Mouse (Mus musculus) lung, embryonic 16.5 days (tissue): ENCODE measurements around the gene Mpeg1. TPM values are rescaled to one million over a fixed set of nuclear protein-coding genes. Genes with fewer than 3 reads are reported as not detected.

Experiments
- ATAC-seq: fragments of 200-750 bp; cut with Nextera tagmentation; 2 replicates; pipeline ENCODE4 v1.8.0; 2017; ENCODE audit warnings: low read depth, mild to moderate bottlenecking, moderate library complexity
- H3K27ac ChIP-seq: fragments of 300-500 bp; sonication (generic); 2 replicates; pipeline ENCODE4 v1.5.1; 2014; ENCODE audit warnings: mild to moderate bottlenecking, control low read depth, low read length
- H3K27me3 ChIP-seq: fragments of 300-500 bp; sonication (generic); 2 replicates; pipeline ENCODE4 v1.6.1; 2014; ENCODE audit warnings: low read depth, low read length, mixed read lengths; ENCODE audit not compliant: control insufficient read depth, insufficient read depth
- H3K36me3 ChIP-seq: fragments of 300-500 bp; sonication (generic); 2 replicates; pipeline ENCODE4 v1.6.1; 2014; ENCODE audit warnings: low read length; ENCODE audit not compliant: control insufficient read depth, insufficient read depth
- H3K4me1 ChIP-seq: fragments of 300-500 bp; sonication (generic); replicated peaks from 2 replicates; pipeline ENCODE4 v1.6.1; 2014; ENCODE audit warnings: low read length, mixed read lengths; ENCODE audit not compliant: control insufficient read depth, insufficient read depth
- H3K4me2 ChIP-seq: fragments of 300-500 bp; sonication (generic); 2 replicates; pipeline ENCODE4 v1.6.1; 2014; ENCODE audit warnings: low read depth, low read length, control low read depth
- H3K4me3 ChIP-seq: fragments of 300-500 bp; sonication (generic); 2 replicates; pipeline ENCODE4 v1.5.1; 2014; ENCODE audit warnings: mild to moderate bottlenecking, low read length, control low read depth
- H3K9ac ChIP-seq: fragments of 300-500 bp; sonication (generic); 2 replicates; pipeline ENCODE4 v1.6.1; 2014; ENCODE audit warnings: low read length, control low read depth
- H3K9me3 ChIP-seq: fragments of 300-500 bp; sonication (generic); 2 replicates; pipeline ENCODE4 v1.6.1; 2016; ENCODE audit warnings: low read length; ENCODE audit not compliant: control insufficient read depth
- WGBS: fragments of 180-500 bp; shearing (Covaris S2); extraction: QIAGEN DNeasy Blood & Tissue Kit; methylation state at CpG from one replicate; pipeline ENCODE4 v1.1.7; 2014; 5-methylcytosine and 5-hydroxymethylcytosine counted together
- polyA plus RNA-seq: library from polyadenylated mRNA; unstranded; fragments of >200 nt; fragmentation: Nextera tagmentation; extraction: Ambion mirVana; gene quantifications from 2 replicates; pipeline ENCODE4 v1.2.1, GENCODE M21; 2015

Mpeg1 gene
- polyA plus RNA-seq, 1 experiment from 2014 or later = 0.79 TPM

DNA sequence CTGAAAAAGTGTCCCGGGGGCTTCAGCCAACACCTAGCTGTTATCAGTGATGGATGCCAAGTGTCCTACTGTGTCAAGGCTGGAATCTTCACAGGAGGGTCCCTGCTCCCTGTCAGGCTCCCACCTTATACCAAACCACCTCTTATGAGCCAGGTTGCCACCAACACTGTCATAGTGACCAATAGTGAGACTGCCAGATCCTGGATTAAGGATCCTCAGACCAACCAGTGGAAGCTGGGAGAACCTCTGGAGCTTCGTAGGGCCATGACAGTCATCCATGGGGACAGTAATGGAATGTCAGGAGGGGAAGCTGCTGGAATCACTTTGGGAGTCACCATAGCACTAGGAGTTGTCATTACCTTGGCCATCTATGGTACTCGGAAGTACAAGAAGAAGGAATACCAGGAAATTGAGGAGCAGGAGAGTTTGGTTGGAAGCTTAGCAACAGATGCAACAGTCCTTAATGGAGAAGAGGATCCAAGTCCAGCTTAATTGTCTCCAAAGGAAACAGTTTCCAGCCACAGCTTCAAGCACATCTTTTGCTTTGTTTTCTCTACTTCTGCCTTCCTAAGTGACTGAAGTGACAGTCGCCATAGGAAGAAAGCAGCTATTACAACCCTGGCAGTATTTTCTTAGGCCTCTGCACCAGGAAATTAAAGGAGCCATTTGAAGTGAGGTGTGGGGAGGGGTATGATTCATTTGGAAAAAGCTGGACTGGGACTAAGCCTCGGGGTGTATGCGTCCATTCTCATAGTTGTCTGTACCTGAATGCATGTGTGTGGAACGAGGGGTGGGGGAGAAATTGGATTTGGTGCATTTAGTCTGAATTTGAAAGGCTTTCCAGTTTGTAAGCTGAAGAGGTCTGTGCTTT lies 2.5 kb downstream of the Mpeg1 start:
- Histone ChIP-seq H3K4me3 (no peak overlapping the region), H3K27me3 (no peaks in the 10 kb centered on the region), H3K4me2 (no peak overlapping the region), H3K9ac (no peak overlapping the region), H3K27ac (peak overlapping the region; percentile 95), H3K9me3 (no peaks in the 10 kb centered on the region), H3K4me1 (peaks cover 7% of the 10 kb centered on the region; the same call in 1 of the 2 replicates), H3K36me3 (peaks cover 2% of the 10 kb centered on the region; the same call in 1 of the 2 replicates)
- peak; percentile 36 for ATAC-seq
- WGBS = 57% methylated on average over 7 of the region's 7 CpGs

DNA sequence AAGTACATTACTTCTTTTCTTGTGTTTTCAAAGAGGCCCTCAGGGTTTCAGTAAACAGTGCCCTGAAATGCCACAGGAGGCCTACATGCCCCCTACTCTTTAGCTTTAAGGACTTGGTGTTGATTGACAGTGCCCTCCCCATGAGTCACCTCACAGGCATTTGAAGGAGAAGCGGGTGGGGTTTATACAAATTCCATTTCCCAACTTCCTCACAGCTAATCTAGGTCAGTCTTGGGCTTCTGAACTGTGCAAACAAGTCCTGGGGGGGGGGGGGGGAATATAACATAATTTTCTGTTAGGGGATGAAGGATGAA lies 3.1 kb downstream of the Mpeg1 start:
- WGBS = 24% methylated on average over 1 of the region's 1 CpGs
- Histone ChIP-seq H3K9ac (no peak overlapping the region), H3K4me1 (peaks cover 7% of the 10 kb centered on the region; the same call in 1 of the 2 replicates), H3K4me2 (no peak overlapping the region), H3K36me3 (peaks cover 7% of the 10 kb centered on the region; the same call in 1 of the 2 replicates), H3K27me3 (no peaks in the 10 kb centered on the region), H3K4me3 (no peak overlapping the region), H3K9me3 (no peaks in the 10 kb centered on the region), H3K27ac (peak overlapping the region; percentile 95)
- ATAC-seq = peak; percentile 88

DNA sequence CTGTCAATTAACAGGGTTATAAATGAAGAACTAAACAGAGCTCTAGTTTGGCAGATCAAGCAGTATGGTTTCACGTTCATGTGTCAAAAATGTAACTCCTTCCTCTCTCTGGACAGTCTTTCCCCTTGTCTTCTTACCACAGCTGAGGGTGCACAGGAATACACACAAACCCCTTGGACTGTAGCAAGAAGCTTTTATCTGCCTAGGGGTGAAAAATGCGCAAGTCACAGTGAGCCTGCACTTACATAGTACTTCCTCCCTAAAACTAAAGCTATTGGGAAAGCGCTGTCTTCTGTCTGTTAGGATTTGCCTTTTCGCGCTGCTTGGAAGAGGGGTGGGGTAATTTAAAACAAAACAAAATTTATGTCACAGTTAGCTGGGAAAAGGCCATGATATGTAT lies 3.5 kb downstream of the Mpeg1 start:
- WGBS = 57% methylated on average over 5 of the region's 5 CpGs
- Histone ChIP-seq H3K27me3 (no peaks in the 10 kb centered on the region), H3K4me2 (no peak overlapping the region), H3K4me3 (no peak overlapping the region), H3K9me3 (no peaks in the 10 kb centered on the region), H3K9ac (no peak overlapping the region), H3K27ac (peak overlapping the region; percentile 95), H3K4me1 (peaks cover 7% of the 10 kb centered on the region; the same call in 1 of the 2 replicates), H3K36me3 (peaks cover 9% of the 10 kb centered on the region)
- ATAC-seq = no peak

DNA sequence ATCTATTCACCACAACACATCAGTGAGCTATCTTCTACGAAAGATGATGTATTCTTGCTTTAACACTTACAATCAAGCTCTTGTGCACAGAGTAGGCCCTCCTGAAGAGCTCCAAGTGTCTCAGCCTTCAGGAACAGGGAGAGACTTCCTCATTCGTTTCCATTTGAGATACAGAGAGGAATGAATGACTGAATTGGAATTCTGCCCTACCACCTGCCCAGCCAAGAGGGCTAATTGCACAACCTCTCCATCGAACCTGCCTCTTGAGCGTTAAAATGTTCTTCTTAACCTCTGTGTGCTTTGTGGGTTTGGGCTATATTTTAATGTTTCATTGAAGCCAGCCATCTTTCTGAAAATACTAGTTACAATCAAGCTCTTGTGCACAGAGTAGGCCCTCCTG lies 4.1 kb downstream of the Mpeg1 start:
- Histone ChIP-seq H3K4me3 (no peak overlapping the region), H3K4me2 (no peak overlapping the region), H3K4me1 (peaks cover 7% of the 10 kb centered on the region; the same call in 1 of the 2 replicates), H3K27ac (peak overlapping the region; percentile 95), H3K9me3 (no peaks in the 10 kb centered on the region), H3K27me3 (no peaks in the 10 kb centered on the region), H3K9ac (no peak overlapping the region), H3K36me3 (peaks cover 14% of the 10 kb centered on the region)
- ATAC-seq = peak; percentile 47
- 54% methylated on average over 4 of the region's 4 CpGs for WGBS

GRCm38 (mm10) chr19:12465530-12466144 lies 5.1 kb downstream of the Mpeg1 start:
- WGBS = 87% methylated on average over 10 of the region's 10 CpGs
- H3K27ac ChIP-seq = peak overlapping the region; percentile 95

DNA sequence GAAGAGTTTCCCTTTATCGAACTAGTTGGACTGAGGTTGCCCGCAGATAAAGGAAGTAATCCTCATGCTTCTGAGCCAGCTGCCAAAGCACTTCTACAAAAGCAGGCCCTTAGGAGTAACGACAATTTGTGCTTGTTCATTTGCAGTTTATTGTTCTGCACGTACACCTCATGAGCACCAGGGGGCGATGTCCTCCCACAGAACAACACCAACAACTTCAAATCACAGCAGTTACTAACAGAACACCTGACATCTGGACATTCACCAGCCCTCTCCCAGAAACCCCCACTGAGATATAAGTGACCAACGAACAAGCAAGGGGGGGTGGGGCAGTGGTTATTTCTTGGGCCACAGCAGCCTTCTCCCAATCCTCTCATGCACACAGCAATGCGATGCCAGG lies 5.6 kb downstream of the Mpeg1 start:
- ATAC-seq = peak; percentile 18; the same call in 1 of the 2 replicates
- Histone ChIP-seq H3K36me3 (peaks cover 15% of the 10 kb centered on the region), H3K4me3 (no peak overlapping the region), H3K4me1 (peaks cover 7% of the 10 kb centered on the region; the same call in 1 of the 2 replicates), H3K27ac (no peak overlapping the region), H3K9me3 (no peaks in the 10 kb centered on the region), H3K9ac (no peak overlapping the region), H3K27me3 (no peaks in the 10 kb centered on the region), H3K4me2 (no peak overlapping the region)
- 28% methylated on average over 7 of the region's 7 CpGs for WGBS

More at GRCm38 (mm10) chr19:12465530-12466144, 5.1 kb downstream of the Mpeg1 start:
- Histone ChIP-seq H3K9me3 (no peaks in the 10 kb centered on the region), H3K9ac (no peak overlapping the region), H3K36me3 (peaks cover 15% of the 10 kb centered on the region), H3K27me3 (no peaks in the 10 kb centered on the region), H3K4me2 (no peak overlapping the region), H3K4me3 (no peak overlapping the region), H3K4me1 (peaks cover 7% of the 10 kb centered on the region; the same call in 1 of the 2 replicates)
- ATAC-seq = no peak

GRCm38 (mm10) chr19:12467436-12467835 lies 6.9 kb downstream of the Mpeg1 start:
- Histone ChIP-seq H3K27ac (no peak overlapping the region), H3K4me2 (no peak overlapping the region), H3K9me3 (no peaks in the 10 kb centered on the region), H3K4me3 (no peak overlapping the region), H3K4me1 (peaks cover 17% of the 10 kb centered on the region), H3K9ac (no peak overlapping the region), H3K27me3 (no peaks in the 10 kb centered on the region), H3K36me3 (peaks cover 15% of the 10 kb centered on the region)
- 84% methylated on average over 5 of the region's 5 CpGs for WGBS
- no peak for ATAC-seq

- Histone ChIP-seq H3K4me2 (no peak overlapping the region), H3K4me1 (peaks cover 44% of the 10 kb centered on the region), H3K27me3 (no peaks in the 10 kb centered on the region), H3K9me3 (no peaks in the 10 kb centered on the region), H3K4me3 (no peak overlapping the region), H3K9ac (peak overlapping the region; percentile 32; the same call in 1 of the 2 replicates), H3K27ac (peak overlapping the region; percentile 84), H3K36me3 (peaks cover 15% of the 10 kb centered on the region)
- peak; percentile 28 for ATAC-seq
- 15% methylated on average over 3 of the region's 3 CpGs for WGBS
Observed at GRCm38 (mm10) chr19:12471866-12472265, 11.3 kb downstream of the Mpeg1 start.

- Histone ChIP-seq H3K9me3 (no peaks in the 10 kb centered on the region), H3K27ac (peak overlapping the region; percentile 84), H3K27me3 (no peaks in the 10 kb centered on the region), H3K9ac (peak overlapping the region; percentile 32; the same call in 1 of the 2 replicates), H3K36me3 (peaks cover 15% of the 10 kb centered on the region), H3K4me2 (no peak overlapping the region), H3K4me1 (peaks cover 47% of the 10 kb centered on the region), H3K4me3 (no peak overlapping the region)
- ATAC-seq = no peak
- WGBS = 68% methylated on average over 5 of the region's 5 CpGs
Observed at GRCm38 (mm10) chr19:12472381-12472976, 11.9 kb downstream of the Mpeg1 start.
